Mouse (Mus musculus) left cerebral cortex, adult 8-10 months (tissue): Measurements from ENCODE around the gene Kat2a. TPM values are rescaled to one million over a fixed set of nuclear protein-coding genes. Genes with fewer than 3 reads are reported as not detected.
A peak's percentile ranks its signal among the peaks of the same experiment; 100 is the strongest.

Source experiments
- DNase-seq, 2 experiments: peaks; one replicate each; pipeline ENCODE4 v3.0.0; 2022; ENCODE audit warnings: low spot score in 2 of 2
- total RNA-seq, 4 experiments: library from RNA; stranded (reverse); gene quantifications; 2 replicates each; pipeline ENCODE4 v1.2.4; 2022

Kat2a gene
- 10 to 100 TPM; 56.6 to 62.8 (median 59.2) TPM for total RNA-seq

GRCm38 (mm10) chr11:100711783-100712615 is at the start of gene Kat2a:
Gene Kat2a (minus strand): TSS chr11:100712465.
- DNase-seq = peak in 1 of 2 experiments; percentile 80

- peak; percentile 75 to 83 for DNase-seq
These were observed 49.3 kb upstream of the Kat2a start for GRCm38 (mm10) chr11:100761547-100762045.

- DNase-seq = peak; percentile 75 to 96
These were observed 47.5 kb upstream of the Kat2a start, which contains the start of gene Kcnh4 for GRCm38 (mm10) chr11:100759611-100760233. Gene Kcnh4 (minus strand): TSS chr11:100759942.

DNA sequence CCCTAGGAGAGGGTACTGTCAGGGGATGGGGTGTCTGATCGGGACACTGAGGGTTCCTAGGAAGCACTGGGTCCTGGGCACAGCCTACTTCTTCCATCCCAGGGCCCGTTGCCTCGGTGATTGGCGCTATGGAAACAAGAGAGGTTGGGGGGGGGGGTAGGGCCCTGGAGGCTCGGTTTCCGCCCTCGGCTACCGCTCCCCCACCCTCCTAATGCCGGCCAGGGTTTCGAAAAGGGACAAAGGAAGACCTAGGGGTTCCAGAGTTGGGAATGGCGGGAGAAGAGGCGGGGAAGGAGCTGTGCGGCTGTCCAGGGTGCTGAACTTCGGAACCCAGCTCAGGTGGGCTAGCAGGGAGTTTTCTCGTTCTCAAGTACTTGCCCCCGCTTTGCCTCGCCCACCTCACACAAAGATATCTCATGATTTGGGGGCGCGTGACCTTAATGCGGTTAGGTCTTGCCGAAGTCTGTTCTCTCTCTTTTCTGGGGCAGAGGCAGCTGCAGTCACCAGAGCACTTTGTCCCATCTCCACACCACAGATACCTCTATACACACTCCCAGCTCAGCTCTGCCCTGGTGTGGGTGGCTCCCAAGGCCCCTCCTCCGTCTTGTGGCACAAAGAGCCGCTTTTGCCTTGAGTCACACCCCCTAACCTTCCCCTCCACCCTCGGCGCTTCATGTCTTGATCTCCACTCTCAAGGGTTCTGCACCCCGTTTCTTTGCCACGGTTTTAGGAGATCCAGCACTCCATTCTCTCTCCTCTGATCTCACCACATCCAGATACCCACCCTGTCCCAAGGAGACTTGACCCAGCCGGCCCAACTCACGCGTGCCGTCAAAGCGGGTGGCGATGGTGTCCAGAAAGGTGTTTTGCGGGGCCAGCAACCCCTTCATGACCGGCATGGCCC is 46.7 kb upstream of the Kat2a start:
- DNase-seq = no peak

DNA sequence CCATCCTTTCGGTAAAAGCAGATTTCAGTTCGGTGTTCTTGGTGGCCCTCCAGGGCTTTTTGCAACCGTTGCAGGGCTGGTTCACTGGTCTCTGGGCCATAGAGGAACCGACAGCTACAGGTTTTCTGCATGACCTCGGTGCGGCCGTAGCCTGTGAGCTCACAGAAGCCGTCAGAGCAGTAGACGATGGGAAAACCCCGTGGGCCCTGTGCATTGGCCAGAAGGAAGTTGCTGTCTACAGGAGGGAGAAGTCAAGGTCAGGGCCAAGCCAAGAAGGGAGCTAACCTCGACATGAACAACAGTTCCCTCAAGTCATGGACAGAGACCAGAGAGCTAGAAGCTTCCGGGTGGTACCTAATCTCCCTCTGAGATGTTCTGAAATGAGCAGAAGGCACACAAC is 45.3 kb upstream of the Kat2a start:
- DNase-seq = no peak

DNA sequence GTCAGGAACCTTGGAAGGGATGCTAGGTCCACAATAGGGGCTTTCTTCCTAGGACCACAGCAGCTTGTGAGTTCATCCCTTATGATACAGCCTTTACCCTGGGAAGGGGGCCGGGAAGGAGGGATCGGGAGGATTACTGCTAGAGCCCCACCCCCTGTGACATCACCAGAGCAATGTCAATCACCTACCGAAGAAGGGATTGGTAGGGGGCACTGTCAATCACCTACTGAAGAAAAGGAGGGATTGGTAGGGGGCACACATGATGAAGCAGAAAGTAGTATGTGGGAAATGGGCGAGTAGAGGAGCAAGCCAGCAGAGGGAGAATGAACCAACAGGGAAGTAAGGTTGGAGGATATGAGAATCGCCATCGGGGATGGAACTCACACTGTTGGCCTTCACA is 44.2 kb upstream of the Kat2a start:
- DNase-seq = no peak

DNA sequence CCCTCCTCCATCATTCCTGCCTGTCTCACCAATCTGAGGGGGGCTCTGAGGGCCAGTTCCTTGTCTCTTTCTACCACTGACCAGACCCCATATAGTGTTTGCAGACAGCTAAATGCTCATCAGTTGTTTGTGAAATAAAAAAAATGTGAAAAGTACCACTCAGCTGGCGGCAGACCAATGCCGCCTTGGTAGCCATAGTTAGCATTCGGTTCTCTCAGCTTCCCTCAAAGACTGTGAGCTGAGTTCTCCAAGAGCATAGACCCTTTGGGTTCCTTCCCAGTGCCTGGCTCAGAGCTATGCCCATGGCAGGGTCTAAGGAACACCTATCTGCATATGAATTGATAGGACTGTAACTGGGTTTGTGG is 42.4 kb upstream of the Kat2a start:
- peak in 1 of 2 experiments; percentile 63 for DNase-seq

DNA sequence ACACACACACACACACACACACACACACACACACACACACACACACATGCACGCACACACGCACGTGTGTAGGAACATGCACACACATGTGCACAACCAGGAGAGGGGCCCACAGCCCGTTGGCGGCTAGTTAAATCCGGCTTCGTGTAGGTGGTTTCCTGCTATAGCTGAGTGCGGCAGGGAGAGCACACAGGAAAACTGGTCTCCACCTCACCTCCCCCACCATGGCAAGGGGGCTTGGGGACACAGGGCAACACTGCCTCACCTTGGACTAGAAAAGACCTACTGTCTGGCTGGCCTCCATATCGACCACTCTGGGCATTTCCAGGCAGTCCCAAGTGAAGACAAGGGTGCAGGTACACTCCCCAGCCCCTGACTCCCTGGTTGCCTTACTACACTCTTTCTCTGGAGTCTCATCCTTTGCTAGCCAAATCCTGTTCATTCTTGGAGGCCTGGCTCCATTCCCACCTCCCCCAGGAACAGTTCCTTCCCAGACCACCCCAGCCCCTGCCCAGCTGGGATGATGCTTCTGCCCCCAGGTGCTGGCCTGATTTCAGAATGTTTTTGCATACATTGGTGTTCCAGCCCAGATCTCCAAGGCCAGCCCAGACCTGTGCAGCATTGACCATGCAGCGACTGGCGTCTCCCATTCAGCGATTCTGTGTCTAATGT is 41.9 kb upstream of the Kat2a start:
- peak in 1 of 2 experiments; percentile 83 for DNase-seq

DNA sequence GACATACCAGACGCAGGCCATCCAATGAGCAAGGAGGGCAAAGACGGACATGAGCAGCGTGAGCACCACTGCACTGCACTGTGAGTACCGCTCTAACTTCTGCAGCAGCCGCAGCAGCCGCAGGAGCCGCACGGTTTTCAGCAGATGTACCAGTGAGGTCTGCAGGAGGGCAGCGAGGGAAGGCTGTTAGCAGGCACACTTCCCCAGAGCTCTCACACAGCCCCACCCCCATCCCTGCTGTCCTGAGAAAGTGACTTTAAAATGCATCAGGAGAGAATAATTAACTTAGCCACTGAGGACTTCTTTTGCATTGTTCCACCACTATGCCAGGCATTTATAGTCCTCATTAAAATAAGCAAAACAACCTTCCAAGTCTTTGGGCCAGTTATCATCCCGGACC is 40.0 kb upstream of the Kat2a start:
- no peak for DNase-seq

- peak in 1 of 2 experiments; percentile 70 for DNase-seq
These were observed 37.9 kb upstream of the Kat2a start for GRCm38 (mm10) chr11:100750127-100750526.

DNA sequence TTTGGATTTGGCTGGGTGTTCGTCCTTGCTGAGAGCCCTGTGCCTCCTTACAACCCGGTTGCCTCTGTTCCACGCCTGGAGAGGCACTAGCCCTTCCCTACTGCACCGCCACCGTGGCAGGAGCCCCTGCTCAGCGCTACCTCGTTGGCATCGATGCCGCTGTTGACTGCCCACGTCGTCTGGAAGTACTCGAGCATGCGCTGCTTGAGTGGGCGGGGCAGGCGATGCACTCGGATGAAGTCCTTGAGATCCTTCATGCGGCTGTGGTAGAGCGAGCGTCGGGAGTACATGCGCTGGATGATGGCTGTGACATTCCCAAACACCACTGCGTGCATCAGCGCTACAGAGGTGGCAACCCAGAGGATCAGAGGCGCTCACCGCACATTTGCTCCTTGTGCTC is 37.2 kb upstream of the Kat2a start:
- peak in 1 of 2 experiments; percentile 77 for DNase-seq

- no peak for DNase-seq
These were observed 36.4 kb upstream of the Kat2a start for GRCm38 (mm10) chr11:100748620-100749019.

DNA sequence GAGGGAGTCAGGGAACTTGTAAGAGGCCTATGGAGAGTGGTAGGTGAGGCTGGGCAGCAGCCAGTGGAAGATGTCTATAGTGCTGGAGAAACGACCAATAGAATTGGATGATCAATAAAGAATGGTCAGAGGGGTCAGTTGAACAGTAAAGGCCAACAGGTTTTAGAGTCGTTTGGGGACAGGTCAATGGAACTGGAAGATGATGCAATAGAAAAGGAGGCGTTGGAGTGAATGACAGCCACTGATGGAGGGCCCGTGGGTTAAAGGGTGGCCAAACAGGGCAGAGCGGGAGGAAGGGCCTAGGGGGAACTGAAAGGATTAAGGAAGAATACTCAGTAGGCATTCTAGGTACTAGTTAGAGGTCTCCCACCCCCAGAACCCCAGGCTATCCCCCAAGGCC is 34.8 kb upstream of the Kat2a start:
- no peak for DNase-seq

DNA sequence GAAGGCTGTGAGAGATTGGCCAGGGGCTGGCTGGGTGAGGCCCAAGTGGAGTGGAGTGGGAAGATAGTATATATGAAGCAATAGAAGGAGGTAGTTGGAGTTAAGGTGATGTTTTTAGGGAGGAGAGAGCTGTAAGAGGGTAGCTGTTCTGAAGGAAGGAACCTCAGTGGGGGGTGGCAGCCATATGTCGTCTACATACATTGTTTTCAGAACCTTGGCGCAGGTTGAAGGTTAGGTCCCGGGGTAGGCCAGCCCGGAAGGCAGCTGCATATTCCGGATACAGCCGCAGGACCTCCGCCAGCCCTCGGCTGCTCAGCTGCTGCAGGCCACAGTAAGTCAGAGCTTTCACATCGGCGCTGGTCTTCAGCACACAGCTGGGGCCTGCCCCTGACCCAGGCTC is 34.3 kb upstream of the Kat2a start:
- DNase-seq = no peak

- DNase-seq = no peak
These were observed 32.8 kb upstream of the Kat2a start for GRCm38 (mm10) chr11:100745085-100745484.

DNA sequence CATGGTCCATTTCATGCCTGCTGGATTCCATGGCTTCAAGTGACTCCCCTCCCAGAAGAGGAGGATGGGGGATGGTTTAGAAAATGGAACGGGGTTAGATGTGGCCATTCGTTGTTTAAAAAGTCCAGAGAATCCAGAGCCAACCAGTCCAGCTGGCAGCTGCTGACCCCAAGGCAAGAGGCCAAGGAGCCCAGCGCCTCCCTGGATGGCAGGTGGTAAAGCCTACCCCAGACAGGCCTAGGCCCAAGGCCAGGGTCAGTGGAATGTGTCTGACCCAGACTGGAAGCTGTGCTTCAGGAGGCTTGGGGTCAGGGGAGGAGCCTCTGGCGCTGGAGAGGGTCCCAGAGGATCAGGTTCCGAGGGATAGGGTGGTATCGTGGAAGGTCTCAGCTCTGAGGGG is 29.1 kb upstream of the Kat2a start:
- no peak for DNase-seq

GRCm38 (mm10) chr11:100738749-100739148 is 26.5 kb upstream of the Kat2a start:
- no peak for DNase-seq

GRCm38 (mm10) chr11:100738066-100738604 is 25.9 kb upstream of the Kat2a start, which contains the start of gene Rab5c:
Gene Rab5c (minus strand): TSS chr11:100738215.
- DNase-seq = peak; percentile 95 to 99

DNA sequence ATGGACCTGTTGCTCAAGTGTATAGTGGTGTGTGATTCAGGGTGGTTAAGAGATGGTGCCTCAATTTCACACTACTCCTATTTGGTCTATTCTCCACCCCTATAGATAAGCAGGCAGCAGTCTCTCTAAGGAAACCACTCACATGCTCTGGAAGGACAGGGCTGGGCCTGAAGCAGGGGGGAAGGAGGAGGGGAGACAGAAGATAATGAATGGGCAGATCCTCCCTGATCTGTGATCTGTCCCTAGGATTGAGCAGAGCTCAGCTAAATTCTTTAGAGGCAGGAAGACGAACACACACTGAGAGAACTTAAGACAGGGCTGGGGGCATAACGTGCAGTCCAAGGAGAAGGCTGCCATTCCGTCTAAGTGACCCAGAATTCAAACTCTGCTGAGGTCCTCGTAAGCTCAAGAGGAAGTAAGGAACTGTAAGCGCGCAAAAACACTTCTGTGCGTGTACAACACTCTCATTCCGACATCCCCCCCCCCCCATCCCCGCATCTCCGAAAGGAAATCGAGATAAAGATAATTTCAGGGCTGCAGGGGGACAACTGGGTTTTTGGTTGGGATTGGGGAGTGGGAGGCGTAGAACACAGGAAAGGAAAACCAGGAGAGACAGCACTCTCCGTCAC is 25.0 kb upstream of the Kat2a start:
- no peak for DNase-seq

- no peak for DNase-seq
These were observed 24.4 kb upstream of the Kat2a start for GRCm38 (mm10) chr11:100736746-100737080.
